ENCODE assay signal across 8 mouse cellular contexts in the genomic region with DNA sequence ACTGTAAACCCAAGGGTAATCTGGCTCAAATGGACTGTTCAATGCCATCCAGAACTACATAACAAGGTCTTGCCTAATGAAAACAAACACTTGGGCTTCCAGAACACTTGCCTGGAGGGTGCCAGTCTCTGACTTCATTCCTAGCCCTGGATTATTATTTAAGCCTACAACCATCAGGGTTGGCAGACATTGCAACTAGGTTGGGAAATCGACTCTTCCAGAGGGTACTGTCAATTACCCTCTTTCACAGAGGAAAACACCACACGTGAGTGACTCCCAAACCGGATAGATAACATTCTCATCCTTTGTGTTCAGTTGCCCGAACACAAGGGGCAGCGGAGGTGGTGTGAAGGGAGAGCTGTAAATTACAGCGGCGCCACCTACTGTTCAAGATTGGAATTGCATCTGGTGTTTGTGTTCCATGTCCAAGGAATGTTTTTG. TPM values are rescaled to one million over a fixed set of nuclear protein-coding genes. Genes with fewer than 3 reads are reported as not detected.
DNase-seq lines count a peak whose midpoint lies in the region; TF ChIP-seq lines count a peak whose summit lies in the region.

No protein-coding gene starts in this region.

- intact Hi-C loops in heart, postnatal 14 days (cut with DNase I): loop anchor here (1.0 to 2.0 kb wide), 2 partner anchors 46 to 80 kb away; no protein-coding TSS in a partner anchor

- TF ChIP-seq CTCF in embryonic fibroblast, embryonic 13.5 days (IDR thresholded peaks at IDR 0.05; ENCODE audit: borderline replicate concordance, insufficient read depth, low read length): peak; percentile 82; the same call in 1 of the 2 replicates

- no peak overlapping the region for H3K4me3 ChIP-seq in embryonic fibroblast, embryonic 13.5 days (ENCODE audit: insufficient read depth, low read length)

- H3K27ac ChIP-seq in embryonic fibroblast, embryonic 13.5 days (ENCODE audit: insufficient read depth, low read length): no peak overlapping the region

- DNase-seq in CD8-positive naive resting alpha-beta T cell, adult 2 months (ENCODE audit: low read depth in 2 of 2, low spot score in 2 of 2): peak; percentile 79 to 89
- peak; percentile 88 for DNase-seq in adrenal gland, postnatal 36 days
- DNase-seq in heart, postnatal 14 days: peak; percentile 88 to 94
- DNase-seq in layer of hippocampus, adult 11-12 months (ENCODE audit: low spot score): peak; percentile 95
- DNase-seq in lung, postnatal 10 days: peak; percentile 95
- DNase-seq in ovary, postnatal 14 days (ENCODE audit: low spot score): peak; percentile 87
- peak; percentile 93 for DNase-seq in thymus, postnatal 14 days

- no peaks in the 10 kb centered on the region; the same call in none of the 2 replicates for H3K4me1 ChIP-seq in embryonic fibroblast, embryonic 13.5 days (ENCODE audit: control insufficient read depth, insufficient read depth, low read length)

- TF ChIP-seq POLR2A in embryonic fibroblast, embryonic 13.5 days (IDR thresholded peaks at IDR 0.05; ENCODE audit: low read depth, low read length): no peak

RNA-seq across cellular contexts. Expression of a gene that starts 5.8 kb away (rescaled TPM):
- not detected for total RNA-seq in adrenal gland, postnatal 36 days (2021)
- not detected in 2 replicates for polyA plus RNA-seq in embryonic fibroblast, embryonic 13.5 days (2011; ENCODE audit: insufficient read length, low read depth, missing spikeins)
- 1 to 10 TPM; 1.3 to 1.6 TPM for total RNA-seq in heart, postnatal 14 days (2021)

RNA-seq across cellular contexts. Expression of a gene that starts 8.9 kb away (rescaled TPM):
- total RNA-seq in adrenal gland, postnatal 36 days (2021): not detected
- polyA plus RNA-seq in embryonic fibroblast, embryonic 13.5 days (2011; ENCODE audit: insufficient read length, low read depth, missing spikeins): not detected in 2 replicates
- not detected for total RNA-seq in heart, postnatal 14 days (2021)

RNA-seq across cellular contexts. Expression of a gene that starts 34.9 kb away (rescaled TPM):
- not detected for total RNA-seq in adrenal gland, postnatal 36 days (2021)
- not detected in 2 replicates for polyA plus RNA-seq in embryonic fibroblast, embryonic 13.5 days (2011; ENCODE audit: insufficient read length, low read depth, missing spikeins)
- total RNA-seq in heart, postnatal 14 days (2021): not detected

RNA-seq across cellular contexts. Expression of a gene that starts 35.4 kb away (rescaled TPM):
- 10 to 100 TPM; 28.8 to 33.7 TPM for total RNA-seq in adrenal gland, postnatal 36 days (2021)
- 54.1 and 65.0 TPM in 2 replicates for polyA plus RNA-seq in embryonic fibroblast, embryonic 13.5 days (2011; ENCODE audit: insufficient read length, low read depth, missing spikeins)
- 10 to 100 TPM; 20.0 to 25.6 TPM for total RNA-seq in heart, postnatal 14 days (2021)
